Mouse (Mus musculus): ENCODE results near the gene Dagla. TPM values are rescaled to one million over a fixed set of nuclear protein-coding genes. Genes with fewer than 3 reads are reported as not detected.

The Dagla gene
- polyA plus RNA-seq, 1 experiment from 2014 or later = 3.2 TPM

- no peaks in the 10 kb centered on the region for H3K36me3 ChIP-seq (ENCODE audit: control insufficient read depth, insufficient read depth, low read length)
- H3K27ac ChIP-seq (ENCODE audit: low read length) = peak overlapping the region; percentile 89
- H3K27me3 ChIP-seq (ENCODE audit: control insufficient read depth, insufficient read depth, low read depth, low read length) = no peaks in the 10 kb centered on the region
- no peaks in the 10 kb centered on the region for H3K9me3 ChIP-seq (ENCODE audit: control insufficient read depth, low read length)
- H3K9ac ChIP-seq (ENCODE audit: low read length) = peak overlapping the region; percentile 36; the same call in 1 of the 2 replicates
- H3K4me1 ChIP-seq (replicated peaks; ENCODE audit: control insufficient read depth, insufficient read depth, low read length) = peaks cover 53% of the 10 kb centered on the region
- no peak overlapping the region for H3K4me3 ChIP-seq (ENCODE audit: low read length)
- ATAC-seq (ENCODE audit: low read depth) = peak; percentile 91
- WGBS = 39% methylated on average over 5 of the region's 5 CpGs
- H3K4me2 ChIP-seq (ENCODE audit: low read depth, low read length) = peak overlapping the region; percentile 27; the same call in 1 of the 2 replicates
These were observed 26.9 kb downstream of the Dagla start for GRCm38 (mm10) chr19:10277759-10278158.

- H3K27me3 ChIP-seq (ENCODE audit: control insufficient read depth, insufficient read depth, low read depth, low read length) = no peaks in the 10 kb centered on the region
- H3K27ac ChIP-seq (ENCODE audit: low read length) = peak overlapping the region; percentile 89
- ATAC-seq (ENCODE audit: low read depth) = peak; percentile 32
- peaks cover 55% of the 10 kb centered on the region for H3K4me1 ChIP-seq (replicated peaks; ENCODE audit: control insufficient read depth, insufficient read depth, low read length)
- H3K4me2 ChIP-seq (ENCODE audit: low read depth, low read length) = peak overlapping the region; percentile 27; the same call in 1 of the 2 replicates
- peak overlapping the region; percentile 36; the same call in 1 of the 2 replicates for H3K9ac ChIP-seq (ENCODE audit: low read length)
- H3K36me3 ChIP-seq (ENCODE audit: control insufficient read depth, insufficient read depth, low read length) = no peaks in the 10 kb centered on the region
- H3K9me3 ChIP-seq (ENCODE audit: control insufficient read depth, low read length) = no peaks in the 10 kb centered on the region
- no peak overlapping the region for H3K4me3 ChIP-seq (ENCODE audit: low read length)
- WGBS = 12% methylated on average over 17 of the region's 17 CpGs
These were observed 27.3 kb downstream of the Dagla start for GRCm38 (mm10) chr19:10277331-10277730.

- Histone ChIP-seq H3K4me1 (replicated peaks; ENCODE audit: control insufficient read depth, insufficient read depth, low read length) (peaks cover 55% of the 10 kb centered on the region), H3K9me3 (ENCODE audit: control insufficient read depth, low read length) (no peaks in the 10 kb centered on the region), H3K27me3 (ENCODE audit: control insufficient read depth, insufficient read depth, low read depth, low read length) (no peaks in the 10 kb centered on the region), H3K9ac (ENCODE audit: low read length) (no peak overlapping the region), H3K4me2 (ENCODE audit: low read depth, low read length) (no peak overlapping the region), H3K27ac (ENCODE audit: low read length) (no peak overlapping the region), H3K36me3 (ENCODE audit: control insufficient read depth, insufficient read depth, low read length) (no peaks in the 10 kb centered on the region), H3K4me3 (ENCODE audit: low read length) (no peak overlapping the region)
- 79% methylated on average over 12 of the region's 12 CpGs for WGBS
- no peak for ATAC-seq (ENCODE audit: low read depth)
These were observed 28.1 kb downstream of the Dagla start for GRCm38 (mm10) chr19:10276483-10277144.

- Histone ChIP-seq H3K27ac (ENCODE audit: low read length) (no peak overlapping the region), H3K27me3 (ENCODE audit: control insufficient read depth, insufficient read depth, low read depth, low read length) (no peaks in the 10 kb centered on the region), H3K36me3 (ENCODE audit: control insufficient read depth, insufficient read depth, low read length) (no peaks in the 10 kb centered on the region), H3K4me2 (ENCODE audit: low read depth, low read length) (no peak overlapping the region), H3K9ac (ENCODE audit: low read length) (no peak overlapping the region), H3K9me3 (ENCODE audit: control insufficient read depth, low read length) (no peaks in the 10 kb centered on the region), H3K4me3 (ENCODE audit: low read length) (no peak overlapping the region), H3K4me1 (replicated peaks; ENCODE audit: control insufficient read depth, insufficient read depth, low read length) (peaks cover 36% of the 10 kb centered on the region)
- ATAC-seq (ENCODE audit: low read depth) = no peak
- 43% methylated on average over 5 of the region's 5 CpGs for WGBS
These were observed 30.6 kb downstream of the Dagla start for GRCm38 (mm10) chr19:10274056-10274455.

- Histone ChIP-seq H3K9ac (ENCODE audit: low read length) (peak overlapping the region; percentile 34; the same call in 1 of the 2 replicates), H3K4me3 (ENCODE audit: low read length) (no peak overlapping the region), H3K27me3 (ENCODE audit: control insufficient read depth, insufficient read depth, low read depth, low read length) (no peaks in the 10 kb centered on the region), H3K9me3 (ENCODE audit: control insufficient read depth, low read length) (no peaks in the 10 kb centered on the region), H3K4me2 (ENCODE audit: low read depth, low read length) (0 out of 2 replicates have a peak overlapping the region, but pooled peaks have one; percentile 18), H3K4me1 (replicated peaks; ENCODE audit: control insufficient read depth, insufficient read depth, low read length) (peaks cover 24% of the 10 kb centered on the region), H3K36me3 (ENCODE audit: control insufficient read depth, insufficient read depth, low read length) (no peaks in the 10 kb centered on the region), H3K27ac (ENCODE audit: low read length) (no peak overlapping the region)
- WGBS = 18% methylated on average over 11 of the region's 11 CpGs
- peak; percentile 18; the same call in 1 of the 2 replicates for ATAC-seq (ENCODE audit: low read depth)
These were observed 31.9 kb downstream of the Dagla start for GRCm38 (mm10) chr19:10272746-10273145.

- H3K4me3 ChIP-seq (ENCODE audit: low read length) = no peak overlapping the region
- H3K27ac ChIP-seq (ENCODE audit: low read length) = no peak overlapping the region
- no peak for ATAC-seq (ENCODE audit: low read depth)
- H3K36me3 ChIP-seq (ENCODE audit: control insufficient read depth, insufficient read depth, low read length) = no peaks in the 10 kb centered on the region
- peaks cover 26% of the 10 kb centered on the region for H3K4me1 ChIP-seq (replicated peaks; ENCODE audit: control insufficient read depth, insufficient read depth, low read length)
- WGBS = 92% methylated on average over 7 of the region's 7 CpGs
- no peak overlapping the region for H3K4me2 ChIP-seq (ENCODE audit: low read depth, low read length)
- H3K9ac ChIP-seq (ENCODE audit: low read length) = no peak overlapping the region
- H3K9me3 ChIP-seq (ENCODE audit: control insufficient read depth, low read length) = no peaks in the 10 kb centered on the region
- no peaks in the 10 kb centered on the region for H3K27me3 ChIP-seq (ENCODE audit: control insufficient read depth, insufficient read depth, low read depth, low read length)
These were observed 33.1 kb downstream of the Dagla start for GRCm38 (mm10) chr19:10271592-10271991.

- H3K4me1 ChIP-seq (replicated peaks; ENCODE audit: control insufficient read depth, insufficient read depth, low read length) = peaks cover 32% of the 10 kb centered on the region
- H3K4me3 ChIP-seq (ENCODE audit: low read length) = no peak overlapping the region
- no peaks in the 10 kb centered on the region for H3K27me3 ChIP-seq (ENCODE audit: control insufficient read depth, insufficient read depth, low read depth, low read length)
- no peak for ATAC-seq (ENCODE audit: low read depth)
- no peak overlapping the region for H3K4me2 ChIP-seq (ENCODE audit: low read depth, low read length)
- H3K27ac ChIP-seq (ENCODE audit: low read length) = no peak overlapping the region
- WGBS = 74% methylated on average over 5 of the region's 5 CpGs
- H3K9me3 ChIP-seq (ENCODE audit: control insufficient read depth, low read length) = no peaks in the 10 kb centered on the region
- H3K36me3 ChIP-seq (ENCODE audit: control insufficient read depth, insufficient read depth, low read length) = no peaks in the 10 kb centered on the region
- no peak overlapping the region for H3K9ac ChIP-seq (ENCODE audit: low read length)
These were observed 34.3 kb downstream of the Dagla start for GRCm38 (mm10) chr19:10270356-10270755.

GRCm38 (mm10) chr19:10268851-10269250 lies 35.8 kb downstream of the Dagla start:
- Histone ChIP-seq H3K9ac (ENCODE audit: low read length) (no peak overlapping the region), H3K27me3 (ENCODE audit: control insufficient read depth, insufficient read depth, low read depth, low read length) (no peaks in the 10 kb centered on the region), H3K4me2 (ENCODE audit: low read depth, low read length) (no peak overlapping the region), H3K9me3 (ENCODE audit: control insufficient read depth, low read length) (no peaks in the 10 kb centered on the region), H3K36me3 (ENCODE audit: control insufficient read depth, insufficient read depth, low read length) (no peaks in the 10 kb centered on the region), H3K27ac (ENCODE audit: low read length) (no peak overlapping the region), H3K4me3 (ENCODE audit: low read length) (no peak overlapping the region), H3K4me1 (replicated peaks; ENCODE audit: control insufficient read depth, insufficient read depth, low read length) (peaks cover 27% of the 10 kb centered on the region)
- 82% methylated on average over 15 of the region's 15 CpGs for WGBS
- ATAC-seq (ENCODE audit: low read depth) = no peak

GRCm38 (mm10) chr19:10267953-10268352 lies 36.7 kb downstream of the Dagla start:
- H3K4me3 ChIP-seq (ENCODE audit: low read length) = no peak overlapping the region
- no peaks in the 10 kb centered on the region for H3K9me3 ChIP-seq (ENCODE audit: control insufficient read depth, low read length)
- no peaks in the 10 kb centered on the region for H3K27me3 ChIP-seq (ENCODE audit: control insufficient read depth, insufficient read depth, low read depth, low read length)
- no peaks in the 10 kb centered on the region for H3K36me3 ChIP-seq (ENCODE audit: control insufficient read depth, insufficient read depth, low read length)
- H3K9ac ChIP-seq (ENCODE audit: low read length) = no peak overlapping the region
- 78% methylated on average over 10 of the region's 10 CpGs for WGBS
- ATAC-seq (ENCODE audit: low read depth) = no peak
- H3K27ac ChIP-seq (ENCODE audit: low read length) = no peak overlapping the region
- no peak overlapping the region for H3K4me2 ChIP-seq (ENCODE audit: low read depth, low read length)
- peaks cover 19% of the 10 kb centered on the region for H3K4me1 ChIP-seq (replicated peaks; ENCODE audit: control insufficient read depth, insufficient read depth, low read length)

Data from lung, embryonic 16.5 days (tissue).